Mouse (Mus musculus) adrenal gland, postnatal 14 days (tissue): Measurements from ENCODE around the gene Tusc2. TPM values are rescaled to one million over a fixed set of nuclear protein-coding genes. Genes with fewer than 3 reads are reported as not detected.
A peak's percentile ranks its signal among the peaks of the same experiment; 100 is the strongest.

Experiments used
- DNase-seq: peaks from one replicate; pipeline ENCODE4 v3.0.0; 2021; ENCODE audit warnings: mixed read lengths
- long read RNA-seq, 2 experiments: library from polyadenylated mRNA; stranded (forward); transcript quantifications; one replicate each; pipeline ENCODE4 v2.0.0; 2021
- total RNA-seq: library from RNA; stranded (reverse); gene quantifications from 2 replicates; pipeline ENCODE4 v1.2.3, GENCODE M21; 2021

Tusc2 gene
- total RNA-seq, result 32.7 and 37.9 TPM in 2 replicates
- long read RNA-seq, experiment 1, transcript Tusc2-201 (3 exons, 1,665 nt), result major isoform, 57 of 68 reads
- long read RNA-seq, experiment 1, partial matches to known transcripts, result 5 of 68 reads
- long read RNA-seq, experiment 1, other reads (novel, unspliced or antisense), result 5 of 68 reads
- long read RNA-seq, experiment 2, transcript Tusc2-201 (3 exons, 1,665 nt), result major isoform, 54 of 61 reads
- long read RNA-seq, experiment 2, partial matches to known transcripts, result 2 of 61 reads
- long read RNA-seq, experiment 2, other reads (novel, unspliced or antisense), result 5 of 61 reads

- DNase-seq, result peak; percentile 97
Measured at GRCm38 (mm10) chr9:107563029-107563581, at the start of gene Tusc2. TSS of gene Tusc2 (plus strand) at chr9:107563255.

DNA sequence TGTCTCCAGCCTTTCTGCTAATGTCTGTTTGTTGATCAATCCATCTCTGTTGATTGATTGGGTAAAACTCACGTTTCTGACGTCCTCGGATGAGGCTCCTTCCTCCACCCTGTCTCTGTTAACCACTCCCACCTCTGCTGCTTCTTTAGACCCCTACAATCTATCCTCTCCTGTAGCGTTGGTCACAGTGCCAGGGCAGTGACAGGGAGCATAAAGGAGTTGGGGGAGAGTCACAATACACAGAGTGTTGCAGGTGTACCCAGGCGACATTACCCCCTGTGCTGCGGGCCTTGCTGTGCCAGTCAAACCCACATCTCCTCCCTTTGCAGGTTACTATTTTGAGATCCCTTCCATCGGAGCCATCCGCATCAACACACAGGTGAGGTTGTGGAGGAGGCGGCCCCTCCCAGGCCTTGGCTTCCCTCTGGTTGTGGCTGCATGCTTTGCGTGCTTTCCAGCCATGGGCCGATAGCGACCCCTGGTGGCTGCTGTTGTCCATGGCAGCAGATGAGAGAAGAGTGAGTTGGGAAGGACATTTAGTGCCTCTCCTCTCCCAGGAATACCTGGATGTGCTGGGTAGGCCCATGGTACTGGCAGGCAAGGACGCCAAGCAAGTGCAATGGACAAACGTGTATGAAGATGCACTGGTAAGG lies 48.6 kb upstream of the Tusc2 start:
- peak; percentile 90 for DNase-seq

DNA sequence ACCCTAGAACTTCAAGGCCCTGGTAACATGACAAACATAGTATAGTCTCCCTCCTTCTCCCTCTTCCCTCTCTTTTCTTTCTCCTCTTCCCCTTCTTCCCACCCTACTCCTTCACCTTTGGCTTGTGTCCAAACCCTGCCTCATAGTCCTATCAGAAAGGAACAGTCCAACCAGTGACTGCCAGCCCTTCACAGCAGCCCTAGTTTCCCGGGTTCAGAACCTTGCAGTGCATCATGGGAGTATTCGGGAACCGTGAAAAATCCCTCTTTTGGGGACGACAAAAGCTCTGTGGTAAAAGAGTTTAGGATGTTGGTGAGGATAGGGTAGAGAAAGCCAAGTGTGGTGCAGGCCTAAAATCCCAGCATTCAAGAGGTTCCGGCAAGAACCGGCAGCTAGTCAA lies 42.7 kb upstream of the Tusc2 start:
- no peak for DNase-seq

- DNase-seq, result no peak
Measured at GRCm38 (mm10) chr9:107521190-107521589, 41.9 kb upstream of the Tusc2 start.

DNA sequence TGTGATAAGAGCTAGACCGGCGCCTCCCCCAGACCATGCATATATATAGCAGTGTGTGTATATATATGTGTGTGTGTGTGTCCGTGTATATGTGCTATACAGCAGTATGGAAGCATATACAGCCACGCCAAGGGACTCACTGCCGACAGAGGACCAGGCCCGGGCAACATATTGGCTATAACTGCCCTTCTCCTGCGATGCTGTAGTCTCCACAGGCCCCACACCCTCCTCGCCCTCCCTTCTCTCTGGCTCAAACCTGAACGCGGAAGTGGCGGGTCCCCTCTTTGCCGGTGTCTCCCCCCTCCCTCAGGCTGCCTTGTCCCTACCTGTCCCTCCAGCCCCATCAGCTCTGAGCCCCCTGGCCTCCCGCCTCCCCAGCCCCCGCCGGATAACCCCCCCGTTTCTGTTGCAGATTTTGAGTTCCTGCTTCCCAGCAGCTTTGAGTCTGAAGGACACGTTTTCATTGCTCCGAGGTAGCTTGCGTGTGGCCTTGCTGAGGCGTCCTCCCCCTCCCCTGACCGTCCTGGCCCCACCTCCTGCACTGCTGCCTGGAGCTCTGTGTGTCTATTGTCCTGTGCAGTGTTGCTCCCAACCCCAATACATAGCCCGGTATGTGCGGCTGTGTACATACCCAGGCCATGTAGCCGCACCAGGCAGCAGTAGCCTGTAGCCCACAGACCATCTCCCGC lies 41.2 kb upstream of the Tusc2 start:
- DNase-seq, result peak; percentile 78

- peak; percentile 31 for DNase-seq
Measured at GRCm38 (mm10) chr9:107522400-107522711, 40.7 kb upstream of the Tusc2 start.

- DNase-seq, result peak; percentile 93
Measured at GRCm38 (mm10) chr9:107526198-107527026, 36.6 kb upstream of the Tusc2 start.

GRCm38 (mm10) chr9:107533791-107534407 lies 29.2 kb upstream of the Tusc2 start, which contains the start of gene Tmem115:
TSS of gene Tmem115 (plus strand) at chr9:107533945.
- DNase-seq, result peak; percentile 95

DNA sequence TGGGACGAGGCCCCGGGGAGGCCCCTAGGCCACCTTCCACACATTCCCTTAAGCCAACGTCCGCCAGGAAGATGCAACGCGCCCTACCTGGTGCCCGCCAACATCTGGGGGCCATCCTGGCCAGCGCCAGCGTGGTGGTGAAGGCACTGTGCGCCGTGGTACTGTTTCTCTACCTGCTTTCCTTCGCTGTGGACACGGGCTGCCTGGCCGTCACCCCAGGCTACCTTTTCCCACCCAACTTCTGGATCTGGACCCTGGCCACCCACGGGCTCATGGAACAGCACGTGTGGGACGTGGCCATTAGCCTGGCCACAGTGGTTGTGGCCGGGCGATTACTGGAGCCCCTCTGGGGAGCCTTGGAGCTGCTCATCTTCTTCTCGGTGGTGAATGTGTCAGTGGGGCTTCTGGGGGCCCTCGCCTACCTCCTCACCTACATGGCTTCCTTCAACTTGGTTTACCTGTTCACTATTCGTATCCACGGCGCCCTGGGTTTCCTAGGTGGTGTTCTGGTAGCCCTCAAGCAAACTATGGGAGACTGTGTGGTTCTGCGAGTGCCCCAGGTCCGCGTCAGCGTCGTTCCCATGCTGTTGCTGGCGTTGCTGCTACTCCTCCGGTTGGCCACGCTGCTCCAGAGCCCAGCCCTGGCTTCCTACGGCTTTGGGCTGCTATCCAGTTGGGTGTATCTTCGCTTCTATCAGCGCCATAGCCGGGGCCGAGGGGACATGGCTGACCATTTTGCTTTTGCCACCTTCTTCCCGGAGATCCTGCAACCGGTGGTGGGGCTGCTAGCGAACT lies 28.4 kb upstream of the Tusc2 start:
- DNase-seq, result peak; percentile 68

DNA sequence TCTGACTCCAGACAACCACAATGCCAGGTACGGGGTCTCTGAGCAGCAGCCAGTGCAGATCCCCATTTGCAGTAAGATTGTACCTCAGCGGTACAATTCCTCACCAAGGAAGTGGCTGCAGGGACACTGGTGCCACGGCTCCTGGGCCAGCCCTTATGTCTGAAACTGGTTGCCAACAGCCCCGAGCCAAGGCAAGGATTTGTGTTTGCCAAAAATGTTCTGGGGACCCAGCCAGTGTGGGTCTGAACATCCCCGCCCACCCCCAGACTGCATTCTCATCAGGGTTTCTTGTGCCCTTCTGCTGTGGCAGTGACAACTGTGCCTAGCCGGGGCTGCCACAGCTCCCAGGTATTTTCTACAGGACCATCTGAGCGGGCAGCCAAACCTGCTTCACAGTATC lies 24.8 kb upstream of the Tusc2 start:
- no peak for DNase-seq

DNA sequence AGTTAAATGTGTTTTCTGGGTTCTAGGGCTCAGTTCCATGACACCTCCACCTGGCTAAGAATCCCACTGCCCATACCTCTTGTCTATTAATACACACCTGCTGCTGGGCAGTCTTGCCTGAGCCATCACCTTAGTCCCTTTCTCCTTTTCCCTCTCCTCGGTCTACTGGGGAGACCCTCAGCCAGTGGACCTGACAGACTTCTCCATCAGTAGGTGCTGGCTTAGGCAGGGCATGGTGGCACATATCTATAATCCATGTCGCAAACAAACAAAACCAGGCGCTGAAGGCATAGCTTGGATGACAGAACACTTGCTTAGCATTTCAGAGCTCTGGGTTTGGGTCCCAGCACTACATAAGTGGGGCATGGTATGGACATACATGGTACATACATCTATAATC lies 24.3 kb upstream of the Tusc2 start:
- no peak for DNase-seq

- no peak for DNase-seq
Measured at GRCm38 (mm10) chr9:107539940-107540339, 23.1 kb upstream of the Tusc2 start.

GRCm38 (mm10) chr9:107540420-107540819 lies 22.6 kb upstream of the Tusc2 start:
- peak; percentile 41 for DNase-seq

GRCm38 (mm10) chr9:107541005-107541404 lies 22.1 kb upstream of the Tusc2 start:
- DNase-seq, result no peak

- peak; percentile 97 for DNase-seq
Measured at GRCm38 (mm10) chr9:107541474-107542351, 21.3 kb upstream of the Tusc2 start, which contains the start of the genes Cyb561d2 and Nprl2. TSS of gene Cyb561d2 (minus strand) at chr9:107542193. TSS of gene Nprl2 (plus strand) at chr9:107542226.

GRCm38 (mm10) chr9:107542352-107542686 lies 20.7 kb upstream of the Tusc2 start:
- no peak for DNase-seq

DNA sequence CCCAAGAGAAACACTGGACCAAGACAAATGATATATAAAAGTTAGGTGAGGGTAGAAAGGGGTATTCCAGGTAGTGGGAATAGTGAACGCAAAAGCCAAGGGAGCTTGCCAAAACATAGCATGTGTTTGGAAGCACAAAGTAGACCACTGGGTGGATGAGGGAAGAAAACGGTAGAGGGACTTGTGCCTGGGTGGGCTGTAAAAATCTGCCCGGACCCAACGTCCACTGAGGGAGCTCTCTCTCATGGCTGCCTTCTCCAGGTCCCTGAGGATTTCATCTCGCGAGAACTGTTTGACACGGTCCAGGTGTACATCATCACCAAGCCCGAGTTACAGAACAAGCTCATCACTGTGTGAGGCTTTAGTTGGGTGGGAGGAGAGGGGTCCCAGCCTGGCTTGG lies 20.3 kb upstream of the Tusc2 start:
- DNase-seq, result no peak

DNA sequence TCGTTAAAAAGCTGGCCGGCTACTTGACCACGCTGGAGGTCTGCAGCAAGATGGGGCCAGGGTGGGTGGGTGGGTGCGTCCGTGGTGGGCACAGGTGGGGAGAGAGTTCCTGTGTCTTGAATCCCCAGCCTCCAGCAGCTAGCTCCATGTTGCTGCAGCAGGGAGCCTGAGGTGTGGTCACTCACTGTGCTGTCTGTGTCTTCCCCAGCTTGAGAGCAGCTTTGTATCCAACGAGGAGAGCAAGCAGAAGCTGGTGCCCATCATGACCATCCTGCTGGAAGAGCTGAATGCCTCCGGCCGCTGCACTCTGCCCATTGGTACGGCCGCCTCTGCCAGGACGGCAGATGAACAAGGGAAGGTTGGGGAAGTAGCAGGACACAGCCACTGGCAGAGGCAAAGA lies 19.8 kb upstream of the Tusc2 start:
- no peak for DNase-seq

DNA sequence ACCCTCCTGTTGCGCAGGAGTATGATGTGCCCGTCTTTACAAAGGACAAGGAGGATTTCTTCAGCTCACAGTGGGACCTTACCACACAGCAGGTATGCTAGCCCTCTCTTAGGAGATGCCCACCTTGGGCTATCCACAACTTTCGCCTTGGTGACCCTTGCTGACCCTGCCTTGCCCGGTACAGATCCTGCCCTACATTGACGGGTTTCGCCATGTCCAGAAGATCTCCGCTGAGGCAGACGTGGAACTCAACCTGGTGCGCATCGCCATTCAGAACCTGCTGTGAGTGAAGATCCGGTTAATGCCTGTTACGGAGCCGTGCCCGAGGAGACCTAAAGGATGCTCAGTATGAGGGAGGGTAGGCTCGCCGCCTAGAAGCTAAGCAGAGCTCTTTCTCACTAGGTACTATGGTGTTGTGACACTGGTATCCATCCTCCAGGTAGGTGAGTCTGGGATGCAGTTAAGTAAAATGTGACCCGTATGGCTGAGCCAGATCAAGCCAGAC lies 18.8 kb upstream of the Tusc2 start:
- DNase-seq, result no peak

GRCm38 (mm10) chr9:107544729-107545128 lies 18.3 kb upstream of the Tusc2 start:
- no peak for DNase-seq
